Mouse (Mus musculus): ENCODE results near the gene Strn3.

GRCm38 (mm10) chr12:51663011-51663410 lies 28.7 kb downstream of the Strn3 start:
- no peak for TF ChIP-seq CTCF (conservative IDR thresholded peaks at IDR 0.05; ENCODE audit: insufficient read depth, insufficient read length, low read depth, low read length)
- no peak for TF ChIP-seq POLR2A (IDR thresholded peaks at IDR 0.05; ENCODE audit: low read depth, low read length)

Measured in kidney, adult 2 months (tissue).